ENCODE assay signal across 1 mouse cellular context in the genomic region with DNA sequence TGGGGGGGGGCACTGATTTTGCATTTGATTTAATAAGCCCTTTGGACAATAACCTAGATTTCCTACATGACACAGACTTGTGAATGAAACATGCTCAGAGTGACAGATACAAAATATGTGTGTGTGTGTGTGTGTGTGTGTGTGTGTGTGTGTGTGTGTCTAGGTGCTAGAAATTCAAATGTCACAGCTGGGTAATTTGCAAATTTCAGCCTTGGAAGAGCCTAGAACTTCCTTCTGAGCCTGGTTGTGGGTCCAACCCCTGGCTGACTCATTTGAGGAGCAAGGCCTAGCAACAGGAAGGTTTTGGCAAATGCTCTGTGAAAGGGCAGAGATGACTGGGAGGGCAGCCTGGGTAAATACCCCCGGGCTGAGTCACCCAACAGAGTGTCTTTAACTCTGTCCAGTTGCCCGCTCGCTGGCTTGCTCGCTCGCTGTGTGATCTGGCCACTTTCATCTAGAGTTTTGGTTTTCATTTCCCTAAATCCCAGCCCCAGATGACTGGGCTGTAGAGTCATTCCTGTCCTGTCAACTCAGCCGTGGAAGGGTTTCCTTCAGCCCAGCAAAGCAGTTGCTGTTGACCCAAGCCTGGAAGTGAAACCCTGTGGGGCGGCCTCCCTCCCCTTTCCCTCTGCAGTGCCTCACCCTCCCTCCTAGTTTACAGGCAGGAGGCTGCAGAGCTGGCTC.
A peak's percentile ranks its signal among the peaks of the same experiment; 100 is the strongest.
TF ChIP-seq lines count a peak whose summit lies in the region.

No protein-coding gene starts in this region.

TF ChIP-seq in CH12.LX, 34 proteins besides CTCF, POLR2A, EP300 and RAD21 (continued from another document):
- TF ChIP-seq HCFC1 (IDR thresholded peaks at IDR 0.05; ENCODE audit: low read depth, low read length) (peak; percentile 40), BHLHE40 (IDR thresholded peaks at IDR 0.05; ENCODE audit: low read depth, low read length) (peak; percentile 82), MAX (IDR thresholded peaks at IDR 0.05; ENCODE audit: low read length) (peak; percentile 73; the same call in 1 of the 2 replicates), IRF4 (IDR thresholded peaks at IDR 0.05; ENCODE audit: low read depth, low read length) (peak; percentile 99), ETS1 (conservative IDR thresholded peaks at IDR 0.05; ENCODE audit: low read depth, low read length) (peak; percentile 97), POLR2AphosphoS2 (IDR thresholded peaks at IDR 0.05; ENCODE audit: low read depth, low read length) (no peak), MEF2A (IDR thresholded peaks at IDR 0.05; ENCODE audit: borderline replicate concordance, low read depth, low read length) (peak; percentile 90), USF2 (conservative IDR thresholded peaks at IDR 0.05; ENCODE audit: low read depth, low read length) (no peak), KAT2A (IDR thresholded peaks at IDR 0.05; ENCODE audit: insufficient replicate concordance, low read length) (0 out of 2 replicates have a peak, but pooled peaks have one; percentile 72), JUND (conservative IDR thresholded peaks at IDR 0.05; ENCODE audit: low read depth, low read length) (peak; percentile 98), E2F4 (IDR thresholded peaks at IDR 0.05; ENCODE audit: insufficient replicate concordance, low read depth, low read length) (0 out of 2 replicates have a peak, but pooled peaks have one; percentile 48), TCF12 (IDR thresholded peaks at IDR 0.05; ENCODE audit: low read depth, low read length) (peak; percentile 88), JUN (IDR thresholded peaks at IDR 0.05; ENCODE audit: insufficient read depth, low read depth, low read length) (peak; percentile 97), RCOR1 (conservative IDR thresholded peaks at IDR 0.05; ENCODE audit: low read depth, low read length) (peak; percentile 99), SMC3 (IDR thresholded peaks at IDR 0.05; ENCODE audit: low read depth, low read length) (peak; percentile 25), ZMIZ1 (IDR thresholded peaks at IDR 0.05; ENCODE audit: low read depth, low read length) (peak; percentile 85), GABPA (IDR thresholded peaks at IDR 0.05; ENCODE audit: insufficient replicate concordance, low read depth, low read length) (no peak), MXI1 (IDR thresholded peaks at IDR 0.05; ENCODE audit: low read depth, low read length) (peak; percentile 79)
